Mouse (Mus musculus): Measurements from ENCODE around the gene Fgl2. TPM values are rescaled to one million over a fixed set of nuclear protein-coding genes. Genes with fewer than 3 reads are reported as not detected.

Gene Fgl2
- polyA plus RNA-seq, 1 experiment = 0.15 TPM

DNA sequence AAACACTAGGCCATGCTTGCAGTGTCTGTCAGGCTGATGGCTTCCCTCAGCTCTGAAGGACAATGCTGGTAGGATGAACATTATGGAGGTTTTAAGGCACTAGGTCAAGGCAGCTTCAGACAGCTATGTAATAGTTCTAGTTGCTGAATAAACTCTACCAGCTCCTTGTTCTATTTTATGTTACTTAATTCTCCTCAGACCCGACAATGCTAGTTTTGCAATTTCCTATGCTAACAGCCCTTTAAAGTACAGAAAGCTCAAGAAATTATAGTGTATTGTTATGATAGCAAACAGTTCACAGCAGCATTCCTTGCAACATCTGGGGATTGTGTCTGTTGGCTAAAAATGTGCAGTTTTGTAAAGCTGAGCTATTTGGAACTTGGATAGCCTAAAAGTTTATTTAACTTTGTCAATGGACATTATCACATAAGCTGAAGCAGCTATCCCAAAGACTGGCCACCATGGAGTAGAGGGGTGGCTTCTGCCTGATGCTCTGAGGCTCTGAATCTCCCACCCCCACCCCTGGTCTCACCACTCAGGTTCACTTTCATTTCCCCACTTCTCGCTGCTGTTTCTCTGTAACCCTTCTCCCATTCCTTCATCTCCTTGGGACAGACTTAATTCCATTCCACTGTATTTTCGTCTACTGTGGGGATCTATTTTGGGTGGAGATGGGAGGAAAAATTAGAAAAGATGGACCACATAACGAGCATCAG, 5.9 kb upstream of the Fgl2 start:
- no peaks in the 10 kb centered on the region for H3K36me3 ChIP-seq (ENCODE audit: control insufficient read depth, insufficient read depth, low read length, poor library complexity, severe bottlenecking)
- H3K9me3 ChIP-seq (replicated peaks; ENCODE audit: control insufficient read depth, insufficient read depth, low read length, poor library complexity, severe bottlenecking) = no peaks in the 10 kb centered on the region
- H3K4me3 ChIP-seq (ENCODE audit: low read depth, low read length) = no peak overlapping the region
- H3K27me3 ChIP-seq (ENCODE audit: control insufficient read depth, insufficient read depth, low read length, poor library complexity, severe bottlenecking) = no peaks in the 10 kb centered on the region; the same call in 1 of the 2 replicates
- TF ChIP-seq CTCF (IDR thresholded peaks at IDR 0.05; ENCODE audit: low read depth, low read length) = no peak
- TF ChIP-seq EP300 (IDR thresholded peaks at IDR 0.05; ENCODE audit: insufficient read depth, low read depth, low read length) = no peak
- no peak for TF ChIP-seq POLR2A (IDR thresholded peaks at IDR 0.05; ENCODE audit: insufficient read depth, low read length)
- H3K9ac ChIP-seq (ENCODE audit: low read depth, poor library complexity, severe bottlenecking) = no peak overlapping the region
- no peak overlapping the region for H3K27ac ChIP-seq (ENCODE audit: insufficient read depth, low read length)
- no peaks in the 10 kb centered on the region for H3K4me1 ChIP-seq (ENCODE audit: control insufficient read depth, insufficient read depth, low read length)

DNA sequence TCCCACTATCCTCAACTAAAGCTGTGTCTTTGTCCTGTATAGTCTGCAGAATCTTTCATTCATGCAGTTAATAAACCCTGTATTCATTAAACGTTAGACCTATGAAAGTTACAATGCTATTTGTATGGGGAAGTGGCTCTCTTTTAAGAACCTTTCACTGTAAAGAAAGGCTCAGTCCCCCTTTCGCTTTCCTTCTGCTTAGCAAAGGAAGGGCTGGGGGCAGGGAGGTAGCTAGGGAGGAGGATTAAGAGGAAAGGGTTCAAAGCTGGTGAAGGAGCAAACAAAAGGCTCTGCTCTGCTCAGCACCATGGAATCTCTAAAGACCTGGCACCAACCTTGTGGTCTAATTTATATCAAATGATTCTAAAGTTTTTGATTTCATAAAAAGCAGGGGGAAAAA, 4.9 kb upstream of the Fgl2 start:
- TF ChIP-seq POLR2A (IDR thresholded peaks at IDR 0.05; ENCODE audit: insufficient read depth, low read length) (no peak), CTCF (IDR thresholded peaks at IDR 0.05; ENCODE audit: low read depth, low read length) (no peak), EP300 (IDR thresholded peaks at IDR 0.05; ENCODE audit: insufficient read depth, low read depth, low read length) (no peak)
- no peak overlapping the region for H3K4me3 ChIP-seq (ENCODE audit: low read depth, low read length)
- no peaks in the 10 kb centered on the region for H3K4me1 ChIP-seq (ENCODE audit: control insufficient read depth, insufficient read depth, low read length)
- no peak overlapping the region for H3K27ac ChIP-seq (ENCODE audit: insufficient read depth, low read length)
- H3K9ac ChIP-seq (ENCODE audit: low read depth, poor library complexity, severe bottlenecking) = no peak overlapping the region
- H3K9me3 ChIP-seq (replicated peaks; ENCODE audit: control insufficient read depth, insufficient read depth, low read length, poor library complexity, severe bottlenecking) = no peaks in the 10 kb centered on the region
- no peaks in the 10 kb centered on the region; the same call in 1 of the 2 replicates for H3K27me3 ChIP-seq (ENCODE audit: control insufficient read depth, insufficient read depth, low read length, poor library complexity, severe bottlenecking)
- no peaks in the 10 kb centered on the region for H3K36me3 ChIP-seq (ENCODE audit: control insufficient read depth, insufficient read depth, low read length, poor library complexity, severe bottlenecking)

DNA sequence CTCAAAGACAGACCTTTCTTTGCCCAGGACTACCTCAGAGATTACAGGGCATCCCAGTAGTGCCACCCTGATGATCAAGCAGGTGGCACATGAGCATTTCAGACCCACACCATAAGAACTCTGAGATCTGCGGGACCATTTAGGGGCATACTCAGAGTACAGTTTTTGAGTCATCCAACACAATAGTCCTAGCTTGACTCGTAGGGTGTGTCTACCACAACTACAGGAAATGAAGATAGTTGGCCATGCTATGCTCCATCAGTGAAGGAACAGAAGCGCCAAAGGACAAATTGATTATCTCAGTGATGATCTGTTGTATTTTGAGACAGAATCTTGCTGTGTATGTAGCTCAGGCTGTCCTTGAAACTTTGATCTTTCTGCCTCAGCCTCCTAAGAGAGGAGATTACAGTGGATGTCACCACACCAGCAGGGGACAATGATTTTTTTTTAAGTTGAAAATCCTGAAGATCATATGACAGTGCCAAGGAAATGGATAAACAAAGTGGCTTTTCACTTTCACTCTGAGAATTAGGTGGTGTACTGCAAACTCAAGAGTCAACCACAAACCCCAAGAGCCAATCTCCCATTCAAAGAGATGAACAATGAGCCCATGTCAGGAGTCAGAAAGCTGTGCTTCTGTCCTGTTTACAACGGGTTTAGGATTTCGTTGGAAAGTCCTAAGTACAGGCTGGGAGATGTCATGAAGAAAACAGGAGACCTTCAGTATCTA, 2.1 kb upstream of the Fgl2 start:
- Histone ChIP-seq H3K36me3 (ENCODE audit: control insufficient read depth, insufficient read depth, low read length, poor library complexity, severe bottlenecking) (no peaks in the 10 kb centered on the region), H3K9ac (ENCODE audit: low read depth, poor library complexity, severe bottlenecking) (no peak overlapping the region), H3K9me3 (replicated peaks; ENCODE audit: control insufficient read depth, insufficient read depth, low read length, poor library complexity, severe bottlenecking) (no peaks in the 10 kb centered on the region), H3K27me3 (ENCODE audit: control insufficient read depth, insufficient read depth, low read length, poor library complexity, severe bottlenecking) (no peaks in the 10 kb centered on the region; the same call in 1 of the 2 replicates), H3K4me3 (ENCODE audit: low read depth, low read length) (no peak overlapping the region), H3K4me1 (ENCODE audit: control insufficient read depth, insufficient read depth, low read length) (no peaks in the 10 kb centered on the region), H3K27ac (ENCODE audit: insufficient read depth, low read length) (no peak overlapping the region)
- no peak for TF ChIP-seq CTCF (IDR thresholded peaks at IDR 0.05; ENCODE audit: low read depth, low read length)
- TF ChIP-seq EP300 (IDR thresholded peaks at IDR 0.05; ENCODE audit: insufficient read depth, low read depth, low read length) = no peak
- no peak for TF ChIP-seq POLR2A (IDR thresholded peaks at IDR 0.05; ENCODE audit: insufficient read depth, low read length)

DNA sequence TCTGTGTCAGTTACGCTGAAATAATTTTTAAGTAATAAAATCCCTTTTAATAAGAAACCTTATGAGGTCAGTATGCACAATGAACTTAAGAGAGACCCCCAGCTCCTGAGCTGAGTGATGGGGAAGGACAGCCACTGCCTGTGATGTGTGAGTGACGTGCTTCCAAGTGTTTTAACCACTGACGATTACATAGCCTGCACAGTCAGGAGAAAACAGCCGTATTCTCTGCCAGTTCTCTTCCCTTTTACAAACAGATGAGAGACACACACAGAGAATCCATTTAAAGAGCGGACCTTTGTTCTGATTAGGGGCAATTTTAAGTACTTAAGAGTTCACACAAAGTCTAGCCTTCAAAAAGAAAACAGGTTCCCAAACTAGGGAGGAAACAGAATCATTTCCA, 522 bp upstream of the Fgl2 start:
- H3K4me3 ChIP-seq (ENCODE audit: low read depth, low read length) = no peak overlapping the region
- TF ChIP-seq CTCF (IDR thresholded peaks at IDR 0.05; ENCODE audit: low read depth, low read length) (no peak), POLR2A (IDR thresholded peaks at IDR 0.05; ENCODE audit: insufficient read depth, low read length) (no peak), EP300 (IDR thresholded peaks at IDR 0.05; ENCODE audit: insufficient read depth, low read depth, low read length) (no peak)
- H3K36me3 ChIP-seq (ENCODE audit: control insufficient read depth, insufficient read depth, low read length, poor library complexity, severe bottlenecking) = no peaks in the 10 kb centered on the region
- H3K27ac ChIP-seq (ENCODE audit: insufficient read depth, low read length) = no peak overlapping the region
- H3K27me3 ChIP-seq (ENCODE audit: control insufficient read depth, insufficient read depth, low read length, poor library complexity, severe bottlenecking) = no peaks in the 10 kb centered on the region; the same call in 1 of the 2 replicates
- no peaks in the 10 kb centered on the region for H3K4me1 ChIP-seq (ENCODE audit: control insufficient read depth, insufficient read depth, low read length)
- H3K9ac ChIP-seq (ENCODE audit: low read depth, poor library complexity, severe bottlenecking) = no peak overlapping the region
- no peaks in the 10 kb centered on the region for H3K9me3 ChIP-seq (replicated peaks; ENCODE audit: control insufficient read depth, insufficient read depth, low read length, poor library complexity, severe bottlenecking)

DNA sequence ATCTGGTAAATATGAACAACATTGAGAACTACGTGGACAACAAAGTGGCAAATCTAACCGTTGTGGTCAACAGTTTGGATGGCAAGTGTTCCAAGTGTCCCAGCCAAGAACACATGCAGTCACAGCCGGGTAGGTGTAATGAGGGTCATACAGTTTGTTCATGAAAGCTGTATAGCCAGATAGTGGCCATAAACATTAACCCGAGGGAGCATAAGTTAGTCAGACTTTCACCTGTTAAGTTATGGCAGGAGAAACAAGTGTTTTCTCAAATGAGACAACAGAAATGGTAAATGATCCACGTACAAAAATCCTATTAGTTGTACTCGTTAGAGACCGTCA, 707 bp downstream of the Fgl2 start:
- Histone ChIP-seq H3K27ac (ENCODE audit: insufficient read depth, low read length) (no peak overlapping the region), H3K9me3 (replicated peaks; ENCODE audit: control insufficient read depth, insufficient read depth, low read length, poor library complexity, severe bottlenecking) (no peaks in the 10 kb centered on the region), H3K27me3 (ENCODE audit: control insufficient read depth, insufficient read depth, low read length, poor library complexity, severe bottlenecking) (no peaks in the 10 kb centered on the region; the same call in 1 of the 2 replicates), H3K9ac (ENCODE audit: low read depth, poor library complexity, severe bottlenecking) (no peak overlapping the region), H3K4me1 (ENCODE audit: control insufficient read depth, insufficient read depth, low read length) (no peaks in the 10 kb centered on the region), H3K4me3 (ENCODE audit: low read depth, low read length) (no peak overlapping the region), H3K36me3 (ENCODE audit: control insufficient read depth, insufficient read depth, low read length, poor library complexity, severe bottlenecking) (no peaks in the 10 kb centered on the region)
- TF ChIP-seq POLR2A (IDR thresholded peaks at IDR 0.05; ENCODE audit: insufficient read depth, low read length) (no peak), CTCF (IDR thresholded peaks at IDR 0.05; ENCODE audit: low read depth, low read length) (no peak), EP300 (IDR thresholded peaks at IDR 0.05; ENCODE audit: insufficient read depth, low read depth, low read length) (no peak)

DNA sequence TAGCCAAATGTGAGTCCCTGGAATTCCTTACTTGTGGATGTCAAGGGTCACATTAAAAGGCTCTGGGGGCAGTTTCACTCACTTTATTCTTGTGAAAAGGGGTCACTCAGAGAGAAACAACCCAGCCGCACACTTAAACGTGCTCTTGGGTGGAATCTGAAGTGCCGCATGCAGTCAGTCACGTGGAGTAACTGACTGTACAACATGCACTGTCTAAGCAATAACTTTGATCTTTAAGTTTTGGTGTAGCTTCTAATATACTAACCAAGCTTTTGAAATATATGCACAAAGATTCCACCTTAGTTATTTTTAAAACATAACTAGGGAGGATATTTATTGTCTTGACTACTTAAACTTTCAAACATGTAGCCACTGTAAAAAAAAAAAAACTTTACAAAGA, 4.5 kb downstream of the Fgl2 start:
- H3K36me3 ChIP-seq (ENCODE audit: control insufficient read depth, insufficient read depth, low read length, poor library complexity, severe bottlenecking) = no peaks in the 10 kb centered on the region
- H3K4me1 ChIP-seq (ENCODE audit: control insufficient read depth, insufficient read depth, low read length) = no peaks in the 10 kb centered on the region
- H3K4me3 ChIP-seq (ENCODE audit: low read depth, low read length) = no peak overlapping the region
- TF ChIP-seq CTCF (IDR thresholded peaks at IDR 0.05; ENCODE audit: low read depth, low read length) = no peak
- no peak for TF ChIP-seq POLR2A (IDR thresholded peaks at IDR 0.05; ENCODE audit: insufficient read depth, low read length)
- no peak for TF ChIP-seq EP300 (IDR thresholded peaks at IDR 0.05; ENCODE audit: insufficient read depth, low read depth, low read length)
- no peaks in the 10 kb centered on the region for H3K9me3 ChIP-seq (replicated peaks; ENCODE audit: control insufficient read depth, insufficient read depth, low read length, poor library complexity, severe bottlenecking)
- no peak overlapping the region for H3K27ac ChIP-seq (ENCODE audit: insufficient read depth, low read length)
- no peaks in the 10 kb centered on the region for H3K27me3 ChIP-seq (ENCODE audit: control insufficient read depth, insufficient read depth, low read length, poor library complexity, severe bottlenecking)
- no peak overlapping the region for H3K9ac ChIP-seq (ENCODE audit: low read depth, poor library complexity, severe bottlenecking)

Measured in ES-Bruce4 (cell line).